Mouse (Mus musculus) small intestine, adult 2 months (tissue): Measurements from ENCODE around the gene Ece1.

Experiments used
- CTCF ChIP-seq: fragments of 200-500 bp; IDR thresholded peaks from 2 replicates; pipeline ENCODE4 v1.5.1; 2012; ENCODE audit warnings: low read depth, mild to moderate bottlenecking, control low read depth, inconsistent platforms, low read length, moderate library complexity, mixed read lengths; ENCODE audit not compliant: insufficient replicate concordance, insufficient read length; ENCODE audit errors: extremely low read depth
- POLR2A ChIP-seq: fragments of 200-500 bp; IDR thresholded peaks from 2 replicates; pipeline ENCODE4 v1.6.1; 2012; ENCODE audit warnings: low read depth, mild to moderate bottlenecking, control low read depth, inconsistent platforms, low read length, moderate library complexity

- TF ChIP-seq CTCF (no peak), POLR2A (no peak)
Observed at GRCm38 (mm10) chr4:137865221-137865641, 3.2 kb downstream of the Ece1 start.
